Mouse (Mus musculus): ENCODE measurements around the gene Prrx2. TPM values are rescaled to one million over a fixed set of nuclear protein-coding genes. Genes with fewer than 3 reads are reported as not detected.
"Not testable (repeated sequence)": the region's sequence is repeated elsewhere in the genome, so short reads cannot be mapped to it uniquely, and the experiment has no call there.

Gene Prrx2
- total RNA-seq, 2 experiments from 2014 or later: not detected

GRCm38 (mm10) chr2:30928893-30929482, 94.2 kb downstream of the Prrx2 start:
- ATAC-seq (replicated peaks; ENCODE audit: low FRiP score, low TSS enrichment, poor library complexity, severe bottlenecking): peak; percentile 89

- ATAC-seq (replicated peaks; ENCODE audit: low FRiP score, low TSS enrichment, poor library complexity, severe bottlenecking): peak; percentile 55
Observed at GRCm38 (mm10) chr2:30929483-30930045, 94.8 kb downstream of the Prrx2 start, which contains the start of gene Ptges. Ptges (minus strand) TSS chr2:30929863.

- not testable (repeated sequence) for ATAC-seq (replicated peaks; ENCODE audit: low FRiP score, low TSS enrichment, poor library complexity, severe bottlenecking)
Observed at GRCm38 (mm10) chr2:30930846-30931245, 96.1 kb downstream of the Prrx2 start.

Other genes with a start within 250 kb of the Prrx2 start
- 2.7 TPM in 1 of 2 replicates, not detected in the other for gene Cstad, start 239.9 kb upstream of the Prrx2 start, total RNA-seq (2014; fragmentation: Nextera tagmentation)
- 1.0 TPM in 1 of 2 replicates, not detected in the other for gene Cstad, start 239.9 kb upstream of the Prrx2 start, total RNA-seq (2017)
- gene 1700001O22Rik, start 31.3 kb upstream of the Prrx2 start, total RNA-seq (2014; fragmentation: Nextera tagmentation): 0.54 and 1.2 TPM in 2 replicates
- not detected in 2 replicates for gene 1700001O22Rik, start 31.3 kb upstream of the Prrx2 start, total RNA-seq (2017)
- 23.7 and 36.8 TPM in 2 replicates for gene Ntmt1, start 27.1 kb upstream of the Prrx2 start, total RNA-seq (2014; fragmentation: Nextera tagmentation)
- 9.8 and 14.7 TPM in 2 replicates for gene Ntmt1, start 27.1 kb upstream of the Prrx2 start, total RNA-seq (2017)
- 30.1 and 31.3 TPM in 2 replicates for gene Asb6, start 4.6 kb upstream of the Prrx2 start, total RNA-seq (2014; fragmentation: Nextera tagmentation)
- 16.2 and 37.6 TPM in 2 replicates for gene Asb6, start 4.6 kb upstream of the Prrx2 start, total RNA-seq (2017)
- gene Ptges, start 94.9 kb downstream of the Prrx2 start, total RNA-seq (2014; fragmentation: Nextera tagmentation): not detected in 2 replicates
- 0.09 TPM in 1 of 2 replicates, not detected in the other for gene Ptges, start 94.9 kb downstream of the Prrx2 start, total RNA-seq (2017)
- 37.2 and 49.8 TPM in 2 replicates for gene Tor1b, start 118.0 kb downstream of the Prrx2 start, total RNA-seq (2014; fragmentation: Nextera tagmentation)
- 43.3 and 46.5 TPM in 2 replicates for gene Tor1b, start 118.0 kb downstream of the Prrx2 start, total RNA-seq (2017)
- gene Tor1a, start 133.0 kb downstream of the Prrx2 start, total RNA-seq (2014; fragmentation: Nextera tagmentation): 22.3 and 28.1 TPM in 2 replicates
- gene Tor1a, start 133.0 kb downstream of the Prrx2 start, total RNA-seq (2017): 28.3 and 46.0 TPM in 2 replicates
- 37.7 and 46.7 TPM in 2 replicates for gene BC005624, start 147.2 kb downstream of the Prrx2 start, total RNA-seq (2014; fragmentation: Nextera tagmentation)
- gene BC005624, start 147.2 kb downstream of the Prrx2 start, total RNA-seq (2017): 70.5 and 93.3 TPM in 2 replicates
- gene Usp20, start 147.3 kb downstream of the Prrx2 start, total RNA-seq (2014; fragmentation: Nextera tagmentation): 11.0 and 16.9 TPM in 2 replicates
- gene Usp20, start 147.3 kb downstream of the Prrx2 start, total RNA-seq (2017): 3.2 and 14.1 TPM in 2 replicates